ENCODE assay signal across 9 mouse cellular contexts in the genomic region with DNA sequence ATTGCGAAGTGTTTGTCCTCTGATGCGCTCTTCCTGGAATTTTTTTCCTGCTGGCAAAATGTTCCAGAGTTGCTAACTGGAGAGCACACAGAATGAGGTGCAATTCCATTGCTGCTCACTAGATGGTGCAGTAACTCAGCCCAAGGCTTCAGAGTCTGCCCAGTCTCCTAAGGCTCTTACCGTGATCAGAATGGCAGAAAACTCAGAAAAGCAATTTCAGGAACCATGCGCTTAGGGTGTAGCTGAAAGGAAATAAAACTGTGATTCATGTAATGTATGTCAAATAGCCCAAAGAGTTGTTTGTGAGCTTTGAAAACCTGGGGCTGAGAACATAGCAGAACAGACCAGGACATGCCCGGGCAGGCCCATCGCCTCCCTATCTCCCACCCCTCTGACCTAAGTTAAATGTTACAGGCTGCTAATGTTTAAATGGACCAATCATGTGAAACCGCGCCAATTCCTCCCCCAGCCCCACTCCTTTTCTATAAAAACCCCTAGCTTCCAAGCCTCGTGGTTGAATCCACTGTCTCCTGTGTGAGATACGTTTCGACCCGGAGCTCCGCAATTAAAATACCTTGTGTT. TPM values are rescaled to one million over a fixed set of nuclear protein-coding genes. Genes with fewer than 3 reads are reported as not detected.
DNase-seq lines count a peak whose midpoint lies in the region; ATAC-seq and TF ChIP-seq lines count a peak whose summit lies in the region.
"Not testable (repeated sequence)": the region's sequence is repeated elsewhere in the genome, so short reads cannot be mapped to it uniquely, and the experiment has no call there.
"Had no signal": no experiment of that assay in that cellular context is flagged by ENCODE, and none has a peak within 500 bp of the region (broad histone marks: within the 10 kb centered on the region; RNA-seq: fewer than 3 reads in every experiment).

No protein-coding gene starts in this region.

- not testable (repeated sequence) for H3K4me1 ChIP-seq in ES-Bruce4 (ENCODE audit: control insufficient read depth, insufficient read depth, low read length); hindbrain, embryonic 11.5 days (replicated peaks; ENCODE audit: control insufficient read depth, insufficient read depth, low read length); liver, postnatal 0 days (ENCODE audit: insufficient read depth); neural tube, embryonic 12.5 days

- DNase-seq in cerebellum, adult 8-10 months, result peak; percentile 33
- peak; percentile 62 for DNase-seq in forelimb bud, embryonic 11.5 days (ENCODE audit: low read depth, low spot score)
- DNase-seq in hindbrain, embryonic 11.5 days (ENCODE audit: low spot score), result peak; percentile 83
- DNase-seq in layer of hippocampus, adult 11-12 months (ENCODE audit: low spot score), result peak; percentile 64
- peak; percentile 55 for DNase-seq in liver, postnatal 0 days
- DNase-seq in testis, postnatal 10 days (ENCODE audit: low spot score), result peak; percentile 72

- ATAC-seq in hindbrain, embryonic 11.5 days (ENCODE audit: low FRiP score), result peak; percentile 68; the same call in 1 of the 2 replicates
- ATAC-seq in liver, postnatal 0 days, result peak; percentile 64
- ATAC-seq in neural tube, embryonic 12.5 days (ENCODE audit: low FRiP score, low read depth), result peak; percentile 65; the same call in 1 of the 2 replicates

- H3K9ac ChIP-seq in ES-Bruce4 (ENCODE audit: low read depth, poor library complexity, severe bottlenecking), result peak overlapping the region; percentile 82
- H3K9ac ChIP-seq in hindbrain, embryonic 11.5 days (ENCODE audit: low read depth, low read length); liver, postnatal 0 days (replicated peaks); neural tube, embryonic 12.5 days: not testable (repeated sequence)

- TF ChIP-seq POLR2A in ES-Bruce4 (IDR thresholded peaks at IDR 0.05; ENCODE audit: insufficient read depth, low read length), result not testable (repeated sequence)

- H3K4me3 ChIP-seq in ES-Bruce4 (ENCODE audit: low read depth, low read length), result peak overlapping the region; percentile 42; the same call in 1 of the 2 replicates
- not testable (repeated sequence) for H3K4me3 ChIP-seq in hindbrain, embryonic 11.5 days (ENCODE audit: low read depth, low read length); liver, postnatal 0 days (ENCODE audit: low read depth, low read length); neural tube, embryonic 12.5 days

- H3K27me3 ChIP-seq in ES-Bruce4 (ENCODE audit: control insufficient read depth, insufficient read depth, low read length, poor library complexity, severe bottlenecking); hindbrain, embryonic 11.5 days (ENCODE audit: control insufficient read depth, insufficient read depth, low read length); liver, postnatal 0 days (ENCODE audit: insufficient read depth, low read length); neural tube, embryonic 12.5 days (replicated peaks): not testable (repeated sequence)

- TF ChIP-seq CTCF in ES-Bruce4 (IDR thresholded peaks at IDR 0.05; ENCODE audit: low read depth, low read length), result peak; percentile 61
- peak; percentile 85 for TF ChIP-seq CTCF in liver, postnatal 0 days (IDR thresholded peaks at IDR 0.05; ENCODE audit: low read depth)

- H3K36me3 ChIP-seq in ES-Bruce4 (ENCODE audit: control insufficient read depth, insufficient read depth, low read length, poor library complexity, severe bottlenecking); hindbrain, embryonic 11.5 days (ENCODE audit: control insufficient read depth, insufficient read depth, low read length); liver, postnatal 0 days (replicated peaks; ENCODE audit: insufficient read depth, low read length); neural tube, embryonic 12.5 days: not testable (repeated sequence)

- peak overlapping the region; percentile 95 for H3K27ac ChIP-seq in ES-Bruce4 (ENCODE audit: insufficient read depth, low read length)
- H3K27ac ChIP-seq in hindbrain, embryonic 11.5 days (ENCODE audit: low read depth, low read length); liver, postnatal 0 days (ENCODE audit: low read depth); neural tube, embryonic 12.5 days: not testable (repeated sequence)

- not testable (repeated sequence) for H3K9me3 ChIP-seq in ES-Bruce4 (replicated peaks; ENCODE audit: control insufficient read depth, insufficient read depth, low read length, poor library complexity, severe bottlenecking); hindbrain, embryonic 11.5 days (ENCODE audit: control insufficient read depth, low read length); liver, postnatal 0 days (ENCODE audit: low read length); neural tube, embryonic 12.5 days

- H3K4me2 ChIP-seq in hindbrain, embryonic 11.5 days (replicated peaks; ENCODE audit: low read depth, low read length); liver, postnatal 0 days (ENCODE audit: low read depth, low read length); neural tube, embryonic 12.5 days (replicated peaks): not testable (repeated sequence)

- 52% methylated on average over 11 of the region's 13 CpGs for WGBS in hindbrain, embryonic 11.5 days
- 50% methylated on average over 11 of the region's 13 CpGs for WGBS in liver, postnatal 0 days (ENCODE audit: insufficient replicate concordance)
- 57% methylated on average over 11 of the region's 13 CpGs for WGBS in neural tube, embryonic 12.5 days

- TF ChIP-seq EP300 in ES-Bruce4 (IDR thresholded peaks at IDR 0.05; ENCODE audit: insufficient read depth, low read depth, low read length), result 0 out of 2 replicates have a peak, but pooled peaks have one; percentile 33
- not testable (repeated sequence) for TF ChIP-seq EP300 in liver, postnatal 0 days (IDR thresholded peaks at IDR 0.05; ENCODE audit: low read depth)

RNA-seq across cellular contexts. Expression of gene Psg22, which starts 32.1 kb away (rescaled TPM):
- polyA plus RNA-seq in ES-Bruce4 (2011; ENCODE audit: insufficient read depth, insufficient read length, low read depth, missing spikeins), result not detected in 2 replicates
- polyA plus RNA-seq in hindbrain, embryonic 11.5 days (2014; fragmentation: Nextera tagmentation; extraction: Ambion mirVana), result not detected in 2 replicates
- 0.23 and 0.33 TPM in 2 replicates for polyA plus RNA-seq in liver, postnatal 0 days (2015; fragmentation: Nextera tagmentation; extraction: Ambion mirVana)
- polyA plus RNA-seq in neural tube, embryonic 12.5 days (2016; fragmentation: Nextera tagmentation; extraction: Ambion mirVana), result not detected in 2 replicates

RNA-seq across cellular contexts. Expression of gene Psg19, which starts 48.3 kb away (rescaled TPM):
- 1.1 TPM in 2 replicates for polyA plus RNA-seq in ES-Bruce4 (2011; ENCODE audit: insufficient read depth, insufficient read length, low read depth, missing spikeins)
- polyA plus RNA-seq in hindbrain, embryonic 11.5 days (2014; fragmentation: Nextera tagmentation; extraction: Ambion mirVana), result not detected in 2 replicates
- not detected in 2 replicates for polyA plus RNA-seq in liver, postnatal 0 days (2015; fragmentation: Nextera tagmentation; extraction: Ambion mirVana)
- polyA plus RNA-seq in neural tube, embryonic 12.5 days (2016; fragmentation: Nextera tagmentation; extraction: Ambion mirVana), result not detected in 2 replicates
- polyA plus RNA-seq: liver, embryonic 13.5 days had no signal

Comparison
In these comparisons a context has a peak if more than half of its experiments do, and no peak if none do; other contexts are left out.
1. DNase-seq: peak in every context shown above with its lines; median percentile 83 in hindbrain, embryonic 11.5 days; 72 in testis, postnatal 10 days; 64 in layer of hippocampus, adult 11-12 months; 62 in forelimb bud, embryonic 11.5 days; 55 in liver, postnatal 0 days; 33 in cerebellum, adult 8-10 months.